ENCODE assay signal across 24 mouse cellular contexts in genomic region chr7:99228825-99229224, GRCm38 (mm10). TPM values are rescaled to one million over a fixed set of nuclear protein-coding genes. Genes with fewer than 3 reads are reported as not detected.
A peak's percentile ranks its signal among the peaks of the same experiment; 100 is the strongest.
DNase-seq lines count a peak whose midpoint lies in the region; ATAC-seq and TF ChIP-seq lines count a peak whose summit lies in the region.
"Had no signal": no experiment of that assay in that cellular context is flagged by ENCODE, and none has a peak within 500 bp of the region (broad histone marks: within the 10 kb centered on the region; RNA-seq: fewer than 3 reads in every experiment).

No protein-coding gene starts in this region.

- H3K9me3 ChIP-seq in forebrain, embryonic 10.5 days, result no peaks in the 10 kb centered on the region
- no peaks in the 10 kb centered on the region for H3K9me3 ChIP-seq in forebrain, embryonic 12.5 days
- no peaks in the 10 kb centered on the region for H3K9me3 ChIP-seq in liver, embryonic 14.5 days (ENCODE audit: control insufficient read depth, low read length)
- H3K9me3 ChIP-seq in stomach, postnatal 0 days (ENCODE audit: control insufficient read depth, low read length), result no peaks in the 10 kb centered on the region
- H3K9me3 ChIP-seq: embryonic facial prominence, embryonic 13.5 days; forebrain, embryonic 15.5 days; heart, embryonic 12.5 days; hindbrain, embryonic 13.5 days; limb, embryonic 12.5 days; lung, embryonic 15.5 days; neural tube, embryonic 13.5 days; stomach, embryonic 15.5 days had no signal

- H3K36me3 ChIP-seq in forebrain, embryonic 10.5 days (replicated peaks), result peaks cover 26% of the 10 kb centered on the region
- H3K36me3 ChIP-seq in forebrain, embryonic 12.5 days (replicated peaks), result no peaks in the 10 kb centered on the region
- H3K36me3 ChIP-seq in liver, embryonic 14.5 days (replicated peaks; ENCODE audit: control insufficient read depth, insufficient read depth, low read depth), result no peaks in the 10 kb centered on the region
- H3K36me3 ChIP-seq in stomach, postnatal 0 days (ENCODE audit: control insufficient read depth, insufficient read depth, low read length), result no peaks in the 10 kb centered on the region
- H3K36me3 ChIP-seq: embryonic facial prominence, embryonic 13.5 days; forebrain, embryonic 15.5 days; heart, embryonic 12.5 days; hindbrain, embryonic 13.5 days; lung, embryonic 15.5 days; neural tube, embryonic 13.5 days; stomach, embryonic 15.5 days had no signal

- H3K4me1 ChIP-seq in forebrain, embryonic 10.5 days, result peaks cover 13% of the 10 kb centered on the region; the same call in 1 of the 2 replicates
- H3K4me1 ChIP-seq in forebrain, embryonic 12.5 days, result no peaks in the 10 kb centered on the region
- H3K4me1 ChIP-seq in liver, embryonic 14.5 days (replicated peaks; ENCODE audit: control insufficient read depth in 2 of 2, insufficient read depth in 2 of 2, low read length in 1 of 2), result peaks cover 0 to 18% of the 10 kb centered on the region in 2 experiments; a peak in 2 of 4 replicates
- H3K4me1 ChIP-seq in stomach, postnatal 0 days (replicated peaks; ENCODE audit: control insufficient read depth, insufficient read depth), result no peaks in the 10 kb centered on the region
- H3K4me1 ChIP-seq: forebrain, embryonic 15.5 days; hindbrain, embryonic 13.5 days; neural tube, embryonic 13.5 days had no signal

- H3K4me3 ChIP-seq in forebrain, embryonic 10.5 days, result no peak overlapping the region
- H3K4me3 ChIP-seq in forebrain, embryonic 12.5 days (replicated peaks), result no peak overlapping the region
- H3K4me3 ChIP-seq in liver, embryonic 14.5 days (ENCODE audit: insufficient read depth in 1 of 2, low read depth in 2 of 2, low read length in 2 of 2), result no peak overlapping the region
- no peak overlapping the region for H3K4me3 ChIP-seq in stomach, postnatal 0 days (ENCODE audit: low read depth, low read length)
- H3K4me3 ChIP-seq: embryonic facial prominence, embryonic 13.5 days; erythroblast, embryonic 14.5 days; forebrain, embryonic 15.5 days; heart, embryonic 12.5 days; hindbrain, embryonic 13.5 days; limb, embryonic 12.5 days; lung, embryonic 15.5 days; neural tube, embryonic 13.5 days; stomach, embryonic 15.5 days had no signal

- H3K27me3 ChIP-seq in forebrain, embryonic 10.5 days (ENCODE audit: poor library complexity, severe bottlenecking), result no peaks in the 10 kb centered on the region
- no peaks in the 10 kb centered on the region for H3K27me3 ChIP-seq in forebrain, embryonic 12.5 days
- H3K27me3 ChIP-seq in liver, embryonic 14.5 days (ENCODE audit: control insufficient read depth, insufficient read depth, low read length), result no peaks in the 10 kb centered on the region
- no peaks in the 10 kb centered on the region for H3K27me3 ChIP-seq in stomach, postnatal 0 days (ENCODE audit: control insufficient read depth, insufficient read depth, low read length)
- H3K27me3 ChIP-seq: embryonic facial prominence, embryonic 13.5 days; forebrain, embryonic 15.5 days; heart, embryonic 12.5 days; hindbrain, embryonic 13.5 days; limb, embryonic 12.5 days; lung, embryonic 15.5 days; neural tube, embryonic 13.5 days; stomach, embryonic 15.5 days had no signal

- 0 out of 2 replicates have a peak overlapping the region, but pooled peaks have one; percentile 3 for H3K27ac ChIP-seq in forebrain, embryonic 10.5 days
- H3K27ac ChIP-seq in forebrain, embryonic 12.5 days, result no peak overlapping the region
- H3K27ac ChIP-seq in liver, embryonic 14.5 days, result no peak overlapping the region
- no peak overlapping the region for H3K27ac ChIP-seq in stomach, postnatal 0 days (replicated peaks)
- H3K27ac ChIP-seq: embryonic facial prominence, embryonic 13.5 days; forebrain, embryonic 15.5 days; hindbrain, embryonic 13.5 days; limb, embryonic 12.5 days; lung, embryonic 15.5 days; neural tube, embryonic 13.5 days; stomach, embryonic 15.5 days had no signal

- no peak overlapping the region for H3K4me2 ChIP-seq in forebrain, embryonic 12.5 days
- H3K4me2 ChIP-seq in liver, embryonic 14.5 days (ENCODE audit: low read depth), result no peak overlapping the region
- no peak overlapping the region for H3K4me2 ChIP-seq in stomach, postnatal 0 days (replicated peaks; ENCODE audit: low read depth)
- H3K4me2 ChIP-seq: embryonic facial prominence, embryonic 13.5 days; forebrain, embryonic 15.5 days; heart, embryonic 12.5 days; hindbrain, embryonic 13.5 days; limb, embryonic 12.5 days; lung, embryonic 15.5 days; neural tube, embryonic 13.5 days; stomach, embryonic 15.5 days had no signal

- no peak for DNase-seq in forebrain, embryonic 10.5 days (ENCODE audit: extremely low spot score, low spot score)
- DNase-seq in liver, result peak; percentile 31
- DNase-seq in liver, embryonic 14.5 days (ENCODE audit: low read depth in 3 of 3, low spot score in 3 of 3), result no peak
- no peak for DNase-seq in stomach, postnatal 0 days (ENCODE audit: low spot score)
- no peak for DNase-seq in cerebellum, postnatal 14 days
- no peak for DNase-seq in gastrocnemius, adult 18-20 months (ENCODE audit: low spot score)
- DNase-seq: heart, adult 11 months; thymus, adult 18-20 months; thymus, postnatal 36 days had no signal

- no peak for TF ChIP-seq EP300 in liver, embryonic 14.5 days (IDR thresholded peaks at IDR 0.05; ENCODE audit: low read depth)
- TF ChIP-seq EP300 in stomach, postnatal 0 days (optimal IDR thresholded peaks at IDR 0.05), result no peak

- H3K9ac ChIP-seq in forebrain, embryonic 12.5 days, result no peak overlapping the region
- no peak overlapping the region for H3K9ac ChIP-seq in liver, embryonic 14.5 days (replicated peaks)
- H3K9ac ChIP-seq in stomach, postnatal 0 days (ENCODE audit: low read length), result no peak overlapping the region
- H3K9ac ChIP-seq: embryonic facial prominence, embryonic 13.5 days; forebrain, embryonic 15.5 days; heart, embryonic 12.5 days; hindbrain, embryonic 13.5 days; limb, embryonic 12.5 days; lung, embryonic 15.5 days; neural tube, embryonic 13.5 days; stomach, embryonic 15.5 days had no signal

- ATAC-seq in forebrain, embryonic 12.5 days (ENCODE audit: low FRiP score), result no peak
- ATAC-seq in liver, embryonic 14.5 days (ENCODE audit: insufficient read depth), result peak; percentile 55
- peak; percentile 6; the same call in 1 of the 2 replicates for ATAC-seq in stomach, postnatal 0 days (ENCODE audit: low FRiP score, low TSS enrichment)
- ATAC-seq: CD4-positive, CD25-positive, alpha-beta regulatory T cell, adult 4 months; forebrain, embryonic 15.5 days had no signal

- 83% methylated on average over 8 of the region's 8 CpGs for WGBS in forebrain, embryonic 10.5 days
- 86% methylated on average over 8 of the region's 8 CpGs for WGBS in forebrain, embryonic 12.5 days
- WGBS in liver, embryonic 14.5 days (ENCODE audit: insufficient replicate concordance), result 57% methylated on average over 8 of the region's 8 CpGs
- 77% methylated on average over 8 of the region's 8 CpGs for WGBS in stomach, postnatal 0 days

- TF ChIP-seq CTCF in liver, embryonic 14.5 days (IDR thresholded peaks at IDR 0.05; ENCODE audit: low read depth), result no peak
- TF ChIP-seq CTCF in stomach, postnatal 0 days (IDR thresholded peaks at IDR 0.05; ENCODE audit: low read depth), result no peak

RNA-seq across cellular contexts. Expression of gene Mogat2, which starts 9.6 kb away (rescaled TPM):
- 35.2 and 37.7 TPM in 2 replicates for polyA plus RNA-seq in forebrain, embryonic 10.5 days (2016; fragmentation: Nextera tagmentation; extraction: Ambion mirVana)
- polyA plus RNA-seq in forebrain, embryonic 12.5 days (2016; fragmentation: Nextera tagmentation; extraction: Ambion mirVana), result 4.5 and 4.8 TPM in 2 replicates
- 13.5 and 15.4 TPM in 2 replicates for polyA plus RNA-seq in liver, embryonic 14.5 days (2012; rRNA removed)
- 30.3 and 32.9 TPM in 2 replicates for polyA plus RNA-seq in liver, embryonic 14.5 days (2014; fragmentation: Nextera tagmentation; extraction: Ambion mirVana)
- 8.7 and 9.4 TPM in 2 replicates for polyA plus RNA-seq in stomach, postnatal 0 days (2015; fragmentation: Nextera tagmentation; extraction: Ambion mirVana)
- not detected for total RNA-seq in gastrocnemius, adult 18-20 months (2021)
- total RNA-seq: heart, postnatal 10 days; layer of hippocampus, adult 18-20 months; layer of hippocampus, postnatal 14 days; megakaryocyte-erythroid progenitor cell, adult 5-6 weeks had no signal
- polyA plus RNA-seq: CD4-positive, CD25-positive, alpha-beta regulatory T cell, adult 4 months; erythroblast, embryonic 14.5 days had no signal

RNA-seq across cellular contexts. Expression of gene Map6, which starts 38.4 kb away (rescaled TPM):
- polyA plus RNA-seq in forebrain, embryonic 10.5 days (2016; fragmentation: Nextera tagmentation; extraction: Ambion mirVana), result 14.8 and 18.0 TPM in 2 replicates
- 63.5 and 65.1 TPM in 2 replicates for polyA plus RNA-seq in forebrain, embryonic 12.5 days (2016; fragmentation: Nextera tagmentation; extraction: Ambion mirVana)
- 0.01 and 0.09 TPM in 2 replicates for polyA plus RNA-seq in liver, embryonic 14.5 days (2012; rRNA removed)
- polyA plus RNA-seq in liver, embryonic 14.5 days (2014; fragmentation: Nextera tagmentation; extraction: Ambion mirVana), result 0.05 TPM in 1 of 2 replicates, not detected in the other
- polyA plus RNA-seq in stomach, postnatal 0 days (2015; fragmentation: Nextera tagmentation; extraction: Ambion mirVana), result 8.7 and 9.1 TPM in 2 replicates
- 1 to 10 TPM; 4.7 to 5.7 TPM for total RNA-seq in gastrocnemius, adult 18-20 months (2021)
- total RNA-seq: megakaryocyte-erythroid progenitor cell, adult 5-6 weeks had no signal
- polyA plus RNA-seq: erythroblast, embryonic 14.5 days had no signal

RNA-seq across cellular contexts. Expression of gene Dgat2, which starts 46.3 kb away (rescaled TPM):
- polyA plus RNA-seq in forebrain, embryonic 10.5 days (2016; fragmentation: Nextera tagmentation; extraction: Ambion mirVana), result 12.3 and 14.8 TPM in 2 replicates
- polyA plus RNA-seq in forebrain, embryonic 12.5 days (2016; fragmentation: Nextera tagmentation; extraction: Ambion mirVana), result 8.4 and 8.6 TPM in 2 replicates
- polyA plus RNA-seq in liver, embryonic 14.5 days (2012; rRNA removed), result 44.0 and 50.0 TPM in 2 replicates
- 66.8 and 80.0 TPM in 2 replicates for polyA plus RNA-seq in liver, embryonic 14.5 days (2014; fragmentation: Nextera tagmentation; extraction: Ambion mirVana)
- 307 and 320 TPM in 2 replicates for polyA plus RNA-seq in stomach, postnatal 0 days (2015; fragmentation: Nextera tagmentation; extraction: Ambion mirVana)
- 10 to 100 TPM; 41.9 to 56.0 TPM for total RNA-seq in gastrocnemius, adult 18-20 months (2021)
- total RNA-seq: megakaryocyte-erythroid progenitor cell, adult 5-6 weeks had no signal
